Mouse (Mus musculus) WW6 (cell line): ENCODE results near the gene Smbd1.

Experiments used
- DNase-seq: peaks from one replicate; pipeline ENCODE4 v3.0.0-alpha.2; 2013; ENCODE audit warnings: low read depth, low spot score

Smbd1 gene

GRCm38 (mm10) chr16:32813362-32813761 is 3.1 kb upstream of the Smbd1 start:
- DNase-seq, result no peak

DNA sequence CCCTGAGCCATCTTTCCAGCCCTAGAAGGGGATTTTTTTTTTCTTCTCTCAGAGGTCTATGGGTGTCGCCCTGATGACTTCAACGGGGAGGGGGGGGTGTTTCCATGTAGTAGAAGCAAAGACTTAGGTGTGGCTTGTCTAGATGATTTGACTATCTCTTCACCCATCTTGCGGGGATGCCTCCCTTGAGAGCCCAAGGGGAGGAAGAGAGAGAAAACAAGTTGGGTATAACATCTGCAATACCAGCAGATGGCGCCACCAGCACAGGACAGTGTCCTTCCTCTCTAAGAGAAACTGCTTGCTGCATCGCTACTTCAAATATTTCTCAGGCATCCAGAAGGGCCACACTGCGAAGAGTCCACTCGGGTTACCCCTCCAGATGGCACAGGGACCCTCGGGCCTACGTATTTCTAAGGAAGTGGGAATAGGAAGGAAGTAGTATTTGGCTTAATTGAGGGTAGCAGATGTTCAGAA is 2.6 kb upstream of the Smbd1 start:
- DNase-seq, result peak; percentile 70

DNA sequence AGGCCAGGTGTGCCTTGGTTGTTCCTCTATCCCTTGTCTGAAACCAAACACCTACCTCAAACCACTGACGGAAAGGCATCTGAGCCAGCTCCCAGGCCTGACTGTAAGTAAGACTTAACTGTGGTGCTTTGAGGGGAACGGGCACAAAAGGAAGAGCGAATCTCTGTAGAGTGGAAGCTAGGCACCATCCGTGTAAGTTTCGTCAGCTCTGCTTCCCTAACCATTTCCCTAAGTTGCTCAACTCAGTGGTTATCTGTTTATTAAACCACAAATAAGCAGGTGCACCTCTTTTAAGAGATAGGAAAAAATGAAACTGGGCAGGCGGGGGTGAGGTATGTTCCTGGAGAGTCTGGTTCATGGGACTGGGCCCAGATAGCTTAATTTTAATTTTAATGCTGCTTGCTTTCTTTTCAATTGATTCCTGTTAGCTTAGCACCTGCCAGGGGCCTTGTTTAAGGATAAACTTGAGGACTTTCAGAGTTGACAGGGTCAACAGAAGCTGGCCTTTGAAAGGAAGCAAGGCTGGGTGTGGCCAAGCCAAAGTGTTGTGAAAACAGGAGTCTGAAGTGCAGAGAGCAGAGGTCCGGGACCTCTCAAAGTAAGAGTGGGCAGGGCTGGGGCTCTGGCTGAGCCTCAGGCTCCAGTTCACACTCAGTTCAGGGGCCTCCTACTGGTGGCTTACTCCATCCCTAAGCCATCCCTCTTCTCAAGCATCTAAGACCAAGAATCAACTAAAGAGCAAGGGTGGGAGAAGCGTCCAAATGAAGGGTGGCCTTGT is 2.7 kb downstream of the Smbd1 start:
- DNase-seq, result no peak

GRCm38 (mm10) chr16:32805151-32805550 is 5.1 kb downstream of the Smbd1 start:
- DNase-seq, result no peak

GRCm38 (mm10) chr16:32803901-32804300 is 6.4 kb downstream of the Smbd1 start:
- no peak for DNase-seq

- DNase-seq, result no peak
Observed at GRCm38 (mm10) chr16:32803252-32803853, 6.9 kb downstream of the Smbd1 start.

GRCm38 (mm10) chr16:32797426-32797689 is 12.9 kb downstream of the Smbd1 start, which contains the start of gene Muc20:
Gene Muc20 (minus strand): TSS chr16:32797435.
- DNase-seq, result no peak

GRCm38 (mm10) chr16:32796676-32797425 is 13.4 kb downstream of the Smbd1 start:
- no peak for DNase-seq

DNA sequence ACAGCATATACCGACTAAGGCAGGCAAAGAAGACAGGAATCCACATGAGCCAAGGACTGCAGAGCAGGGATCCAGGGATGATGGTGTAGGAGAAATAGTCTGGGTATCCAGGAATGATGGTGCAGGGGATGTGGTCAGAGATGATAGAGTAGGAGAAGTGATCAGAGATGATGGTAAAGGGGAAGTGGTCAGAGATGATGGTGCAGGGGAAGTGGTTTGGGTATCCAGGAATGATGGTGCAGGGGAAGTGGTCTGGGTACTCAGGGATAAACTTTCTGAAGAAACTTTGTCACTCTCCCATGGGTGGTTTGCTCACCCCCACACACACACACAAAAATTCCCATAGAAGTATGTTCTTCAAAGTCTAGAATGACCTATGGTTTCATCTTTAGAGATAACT is 15.1 kb downstream of the Smbd1 start:
- DNase-seq, result no peak

- no peak for DNase-seq
Observed at GRCm38 (mm10) chr16:32790056-32790455, 20.2 kb downstream of the Smbd1 start.

GRCm38 (mm10) chr16:32784840-32785239 is 25.4 kb downstream of the Smbd1 start:
- DNase-seq, result no peak

DNA sequence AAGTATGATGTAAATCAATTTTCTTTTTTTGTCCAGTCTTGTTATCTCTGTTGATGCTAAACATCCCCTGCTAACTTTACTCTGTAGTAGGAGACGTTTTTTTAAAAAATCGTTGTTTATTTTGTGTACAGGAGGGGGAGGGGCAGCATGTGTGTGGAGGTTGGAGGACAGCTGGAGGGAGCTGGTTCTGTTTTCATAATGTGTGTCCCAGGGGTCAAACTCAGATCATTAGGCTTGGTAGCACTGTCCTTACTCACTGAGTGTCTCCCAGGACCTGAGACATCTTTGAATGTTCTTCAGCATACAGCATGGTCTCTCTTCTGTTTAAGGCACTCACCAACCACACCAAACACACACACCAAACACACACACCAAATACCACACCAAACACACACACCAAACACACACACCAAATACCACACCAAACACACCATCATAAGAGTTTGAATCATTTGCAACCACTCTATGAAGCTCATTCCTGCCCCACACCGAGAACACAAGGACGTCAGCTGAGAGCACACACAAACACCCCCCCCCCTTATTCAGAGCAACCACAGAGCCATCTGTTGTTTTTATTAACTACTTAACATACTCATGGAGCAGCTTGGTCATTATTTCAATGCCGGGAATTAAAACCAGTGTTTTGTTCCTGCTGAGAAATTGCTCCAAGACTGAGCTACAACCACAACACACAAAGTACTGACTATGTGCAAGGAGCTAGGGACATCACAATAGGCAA is 26.8 kb downstream of the Smbd1 start:
- no peak for DNase-seq

- no peak for DNase-seq
Observed at GRCm38 (mm10) chr16:32778956-32779355, 31.3 kb downstream of the Smbd1 start.

- no peak for DNase-seq
Observed at GRCm38 (mm10) chr16:32776676-32777075, 33.6 kb downstream of the Smbd1 start.

- no peak for DNase-seq
Observed at GRCm38 (mm10) chr16:32766904-32767303, 43.4 kb downstream of the Smbd1 start.

GRCm38 (mm10) chr16:32764961-32765360 is 45.3 kb downstream of the Smbd1 start:
- no peak for DNase-seq

- no peak for DNase-seq
Observed at GRCm38 (mm10) chr16:32764550-32764949, 45.7 kb downstream of the Smbd1 start.
